9 mouse cellular contexts compared by ENCODE assay signal in genomic region chr16:12154476-12154875, GRCm38 (mm10).
A peak's percentile ranks its signal among the peaks of the same experiment; 100 is the strongest.
DNase-seq lines count a peak whose midpoint lies in the region; ATAC-seq and TF ChIP-seq lines count a peak whose summit lies in the region.
"Had no signal": no experiment of that assay in that cellular context is flagged by ENCODE, and none has a peak within 500 bp of the region (broad histone marks: within the 10 kb centered on the region; RNA-seq: fewer than 3 reads in every experiment).

No protein-coding gene starts in this region.

- no peaks in the 10 kb centered on the region for H3K9me3 ChIP-seq in embryonic facial prominence, embryonic 14.5 days (ENCODE audit: control insufficient read depth, low read length)
- H3K9me3 ChIP-seq in embryonic facial prominence, embryonic 10.5 days: no peaks in the 10 kb centered on the region
- no peaks in the 10 kb centered on the region for H3K9me3 ChIP-seq in hindbrain, postnatal 0 days (ENCODE audit: low read length)

- TF ChIP-seq CTCF in hindbrain, postnatal 0 days (IDR thresholded peaks at IDR 0.05; ENCODE audit: low read depth): no peak

- H3K4me3 ChIP-seq in embryonic facial prominence, embryonic 14.5 days (ENCODE audit: low read depth, low read length): no peak overlapping the region
- no peak overlapping the region for H3K4me3 ChIP-seq in embryonic facial prominence, embryonic 10.5 days
- H3K4me3 ChIP-seq in hindbrain, postnatal 0 days (ENCODE audit: low read length): no peak overlapping the region

- ATAC-seq in embryonic facial prominence, embryonic 14.5 days (ENCODE audit: low read depth): no peak
- peak; percentile 47; the same call in 1 of the 2 replicates for ATAC-seq in hindbrain, postnatal 0 days

- H3K27me3 ChIP-seq in embryonic facial prominence, embryonic 14.5 days (replicated peaks; ENCODE audit: control insufficient read depth, insufficient read depth, low read length): no peaks in the 10 kb centered on the region
- no peaks in the 10 kb centered on the region for H3K27me3 ChIP-seq in embryonic facial prominence, embryonic 10.5 days (replicated peaks; ENCODE audit: low read depth, poor library complexity, severe bottlenecking)
- H3K27me3 ChIP-seq in hindbrain, postnatal 0 days (ENCODE audit: insufficient read depth, low read length): no peaks in the 10 kb centered on the region

- H3K9ac ChIP-seq in embryonic facial prominence, embryonic 14.5 days (ENCODE audit: low read depth, low read length): no peak overlapping the region
- H3K9ac ChIP-seq in hindbrain, postnatal 0 days (replicated peaks; ENCODE audit: low read length): no peak overlapping the region
- H3K9ac ChIP-seq: liver, embryonic 14.5 days had no signal

- no peak overlapping the region for H3K27ac ChIP-seq in embryonic facial prominence, embryonic 14.5 days (replicated peaks; ENCODE audit: low read depth, low read length)
- H3K27ac ChIP-seq in embryonic facial prominence, embryonic 10.5 days (replicated peaks): no peak overlapping the region
- no peak overlapping the region for H3K27ac ChIP-seq in hindbrain, postnatal 0 days
- H3K27ac ChIP-seq: liver, embryonic 14.5 days had no signal

- DNase-seq in embryonic facial prominence, embryonic 14.5 days (ENCODE audit: low spot score): peak; percentile 11
- no peak for DNase-seq in embryonic facial prominence, embryonic 10.5 days (ENCODE audit: low spot score)
- DNase-seq in layer of hippocampus, adult 11-12 months (ENCODE audit: low spot score): peak; percentile 25
- DNase-seq in layer of hippocampus, adult 9-10 months (ENCODE audit: low spot score): no peak
- peak; percentile 73 for DNase-seq in hindbrain, postnatal 0 days (ENCODE audit: low spot score)
- DNase-seq in right cerebral cortex, postnatal 10 days (ENCODE audit: low spot score in 2 of 2): peak; percentile 80 to 85
- DNase-seq in lung, postnatal 4 days: no peak
- DNase-seq in lung, postnatal 25 days (ENCODE audit: low spot score): no peak

- no peaks in the 10 kb centered on the region for H3K36me3 ChIP-seq in embryonic facial prominence, embryonic 14.5 days (ENCODE audit: control insufficient read depth, insufficient read depth, low read length)
- no peaks in the 10 kb centered on the region for H3K36me3 ChIP-seq in embryonic facial prominence, embryonic 10.5 days (replicated peaks)
- no peaks in the 10 kb centered on the region for H3K36me3 ChIP-seq in hindbrain, postnatal 0 days (ENCODE audit: insufficient read depth, low read length)

- no peak overlapping the region for H3K4me2 ChIP-seq in embryonic facial prominence, embryonic 14.5 days (ENCODE audit: low read depth, low read length)
- no peak overlapping the region for H3K4me2 ChIP-seq in hindbrain, postnatal 0 days (ENCODE audit: low read depth, low read length)

- no peaks in the 10 kb centered on the region for H3K4me1 ChIP-seq in embryonic facial prominence, embryonic 14.5 days (ENCODE audit: control insufficient read depth, insufficient read depth, low read length)
- H3K4me1 ChIP-seq in embryonic facial prominence, embryonic 10.5 days: no peaks in the 10 kb centered on the region
- H3K4me1 ChIP-seq in hindbrain, postnatal 0 days (ENCODE audit: insufficient read depth, low read length): no peaks in the 10 kb centered on the region

- WGBS in embryonic facial prominence, embryonic 14.5 days: 71% methylated on average over 2 of the region's 2 CpGs
- 86% methylated on average over 2 of the region's 2 CpGs for WGBS in embryonic facial prominence, embryonic 10.5 days
- 49% methylated on average over 2 of the region's 2 CpGs for WGBS in hindbrain, postnatal 0 days

Comparison
In these comparisons a context has a peak if more than half of its experiments do, and no peak if none do; other contexts are left out.
1. DNase-seq: peak in embryonic facial prominence, embryonic 14.5 days (single experiment), layer of hippocampus, adult 11-12 months (single experiment), hindbrain, postnatal 0 days (single experiment) and right cerebral cortex, postnatal 10 days (2 of 2); none in embryonic facial prominence, embryonic 10.5 days (single experiment), layer of hippocampus, adult 9-10 months (single experiment), lung, postnatal 4 days (0 of 2) and lung, postnatal 25 days (single experiment).